Mouse (Mus musculus) hindbrain, embryonic 14.5 days (tissue): ENCODE measurements around the gene Snx20. TPM values are rescaled to one million over a fixed set of nuclear protein-coding genes. Genes with fewer than 3 reads are reported as not detected.

ENCODE experiments used
- ATAC-seq: fragments of 200-750 bp; cut with Nextera tagmentation; 2 replicates; pipeline ENCODE4 v1.8.0; 2017; ENCODE audit warnings: moderate number of reproducible peaks, mild to moderate bottlenecking, moderate TSS enrichment, moderate library complexity; ENCODE audit not compliant: low FRiP score
- DNase-seq: peaks from one replicate; pipeline ENCODE4 v3.0.0-alpha.2; 2015; ENCODE audit warnings: low spot score
- H3K27ac ChIP-seq: fragments of 300-500 bp; sonication (generic); 2 replicates; pipeline ENCODE4 v1.5.1; 2014; ENCODE audit warnings: mild to moderate bottlenecking, moderate library complexity
- H3K27me3 ChIP-seq: fragments of 300-500 bp; sonication (generic); 2 replicates; pipeline ENCODE4 v1.6.1; 2014; ENCODE audit warnings: mild to moderate bottlenecking, low read length, mixed read lengths; ENCODE audit not compliant: control insufficient read depth, insufficient read depth
- H3K36me3 ChIP-seq: fragments of 300-500 bp; sonication (generic); replicated peaks from 2 replicates; pipeline ENCODE4 v1.6.1; 2014; ENCODE audit not compliant: control insufficient read depth, insufficient read depth
- H3K4me1 ChIP-seq: fragments of 300-500 bp; sonication (generic); replicated peaks from 2 replicates; pipeline ENCODE4 v1.6.1; 2014; ENCODE audit warnings: antibody characterized with exemption, low read length, mixed read lengths; ENCODE audit not compliant: control insufficient read depth, insufficient read depth
- H3K4me2 ChIP-seq: fragments of 300-500 bp; sonication (generic); replicated peaks from 2 replicates; pipeline ENCODE4 v1.6.1; 2014; ENCODE audit warnings: mild to moderate bottlenecking, moderate library complexity
- H3K4me3 ChIP-seq: fragments of 300-500 bp; sonication (generic); replicated peaks from 2 replicates; pipeline ENCODE4 v1.5.1; 2014; ENCODE audit warnings: mild to moderate bottlenecking, low read length
- H3K9ac ChIP-seq: fragments of 300-500 bp; sonication (generic); 2 replicates; pipeline ENCODE4 v1.6.1; 2014
- H3K9me3 ChIP-seq: fragments of 300-500 bp; sonication (generic); 2 replicates; pipeline ENCODE4 v1.6.1; 2016; ENCODE audit warnings: low read length; ENCODE audit not compliant: control insufficient read depth
- WGBS: fragments of 180-500 bp; shearing (Covaris S2); extraction: QIAGEN DNeasy Blood & Tissue Kit; methylation state at CpG from one replicate; pipeline ENCODE4 v1.1.7; 2014; 5-methylcytosine and 5-hydroxymethylcytosine counted together
- polyA plus RNA-seq: library from polyadenylated mRNA; unstranded; fragments of >200 nt; fragmentation: Nextera tagmentation; extraction: Ambion mirVana; gene quantifications from 2 replicates; pipeline ENCODE4 v1.2.1, GENCODE M21; 2014

Gene Snx20
- 1.4 and 1.7 TPM in 2 replicates for polyA plus RNA-seq

DNA sequence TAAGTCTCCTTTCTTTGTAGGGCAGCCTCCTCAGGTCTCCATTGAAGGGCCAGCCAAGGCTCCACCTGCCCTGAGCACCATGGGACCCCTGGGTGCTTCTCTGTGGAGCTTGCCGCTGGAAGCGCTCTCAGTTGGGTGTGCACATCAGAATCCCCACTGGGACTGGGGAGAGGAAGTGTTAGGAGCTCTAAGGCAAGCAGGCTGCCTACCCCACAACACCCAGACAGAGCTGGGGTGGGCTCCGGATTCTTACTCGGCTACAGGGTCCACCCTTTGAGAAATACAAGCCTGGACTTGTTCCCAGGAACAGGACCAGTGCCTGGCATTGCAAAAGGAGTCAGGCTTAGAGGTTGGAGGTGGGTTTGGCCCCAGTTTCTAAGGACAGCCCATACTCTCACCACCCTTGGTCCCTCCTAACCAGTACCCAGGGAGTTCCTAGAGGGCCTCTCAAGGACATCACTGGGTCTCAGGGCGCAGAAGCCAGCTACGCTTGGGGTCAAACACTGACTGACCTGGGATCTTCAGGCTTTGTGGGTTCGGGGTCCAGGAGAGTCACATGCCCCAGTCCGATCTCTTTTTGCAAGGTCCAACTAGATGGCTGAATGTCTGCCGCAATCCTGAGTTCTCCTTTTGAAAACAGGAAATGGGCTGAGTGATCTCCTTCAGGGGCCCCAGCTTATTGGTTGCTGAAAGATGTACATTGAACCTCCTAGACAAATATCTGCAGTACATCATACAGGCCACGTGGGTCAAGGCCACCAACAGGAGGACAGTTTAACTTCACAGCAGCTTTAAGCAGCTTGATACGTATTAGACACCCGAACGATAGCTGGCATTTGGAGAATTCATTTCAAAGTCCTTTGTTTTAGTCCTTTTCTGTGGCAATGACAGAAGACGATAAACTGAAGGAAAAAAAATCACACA, at the start of gene Snx20:
Snx20 (minus strand) TSS at position 655 of the 924 bp plus-strand sequence.
- Histone ChIP-seq H3K4me2 (no peak within 1 kb of the TSS), H3K4me1 (no peaks in the 10 kb centered on the region), H3K27me3 (no peaks in the 10 kb centered on the region), H3K36me3 (no peaks in the 10 kb centered on the region), H3K9me3 (no peaks in the 10 kb centered on the region), H3K9ac (no peak within 1 kb of the TSS), H3K4me3 (no peak within 1 kb of the TSS), H3K27ac (no peak within 1 kb of the TSS)
- ATAC-seq = no peak
- 84% methylated on average over 14 of the region's 14 CpGs for WGBS
- no peak for DNase-seq

DNA sequence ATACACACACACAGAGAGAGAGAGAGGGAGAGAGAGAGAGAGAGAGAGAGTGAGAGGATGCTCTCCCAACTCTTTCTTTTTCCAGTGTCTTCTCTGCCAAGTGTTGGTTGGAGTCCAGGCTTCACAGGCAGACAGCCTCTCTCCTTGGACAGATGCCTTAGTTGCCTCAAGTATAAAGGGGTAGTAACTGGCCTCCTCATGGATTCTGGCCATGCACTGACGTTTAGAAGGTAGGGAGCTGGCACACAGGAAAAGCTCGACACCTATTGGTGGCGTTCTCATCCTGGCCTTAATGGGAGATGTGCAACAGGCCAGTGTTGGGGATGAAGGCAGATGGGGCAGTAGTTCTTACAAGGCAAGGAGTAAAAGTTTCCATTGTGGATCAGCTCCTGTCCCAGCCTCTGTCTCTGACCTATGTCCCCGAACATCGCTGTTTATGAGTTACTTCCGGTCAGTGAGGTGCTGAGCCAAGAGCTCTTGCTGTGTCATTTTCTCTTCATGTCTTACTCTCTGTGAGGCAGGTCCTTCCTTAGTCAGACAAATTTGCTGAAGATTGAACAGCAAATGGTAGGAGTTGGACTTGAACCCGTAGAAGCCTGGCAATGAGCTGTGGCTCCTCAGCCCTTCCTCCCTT, 47.8 kb upstream of the Snx20 start:
- DNase-seq = no peak
- Histone ChIP-seq H3K27me3 (no peaks in the 10 kb centered on the region), H3K9me3 (no peaks in the 10 kb centered on the region), H3K4me3 (no peak overlapping the region), H3K27ac (no peak overlapping the region), H3K4me2 (no peak overlapping the region), H3K9ac (no peak overlapping the region), H3K4me1 (no peaks in the 10 kb centered on the region), H3K36me3 (no peaks in the 10 kb centered on the region)
- no peak for ATAC-seq
- WGBS = 90% methylated on average over 7 of the region's 7 CpGs

DNA sequence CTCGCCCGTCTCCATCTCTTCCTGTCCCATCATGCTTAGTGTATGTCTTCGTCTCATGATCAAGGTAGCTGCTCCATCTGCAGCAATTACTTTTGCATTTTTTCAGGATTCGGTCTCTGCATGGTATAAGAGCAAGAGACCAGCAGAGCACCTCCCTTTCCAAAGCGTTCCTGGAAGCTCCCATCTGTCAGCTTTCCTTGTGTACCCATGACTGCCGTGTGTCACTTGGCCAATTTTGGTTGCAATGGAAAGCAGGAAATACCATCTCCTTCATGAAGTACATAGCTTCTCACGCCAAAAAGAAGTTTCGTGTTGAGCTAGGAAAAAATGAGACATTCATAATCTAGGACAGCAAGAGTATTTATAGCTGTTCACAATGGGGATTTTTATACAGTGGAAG, 45.1 kb upstream of the Snx20 start:
- ATAC-seq = no peak

DNA sequence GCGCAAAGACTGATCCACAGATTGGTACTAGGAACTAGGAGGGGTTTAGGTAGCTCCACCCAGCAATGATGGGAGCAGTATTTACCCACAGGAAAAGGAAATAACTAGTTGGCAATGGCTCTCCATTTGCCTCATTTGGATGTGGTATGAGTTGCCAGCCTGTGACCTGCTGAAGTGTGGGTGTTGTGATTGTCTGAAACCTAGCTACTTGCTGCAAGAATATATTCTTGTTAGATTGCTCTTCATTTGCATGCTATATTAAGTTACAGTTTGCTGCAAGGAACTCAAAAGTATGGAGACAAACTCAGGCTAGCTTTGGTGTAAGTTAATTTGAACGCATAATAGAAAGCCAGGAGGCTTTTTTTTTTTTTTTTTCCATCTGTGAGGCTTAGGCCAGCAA, 44.6 kb upstream of the Snx20 start:
- no peak for DNase-seq
- H3K27me3 ChIP-seq = no peaks in the 10 kb centered on the region
- peaks cover 3% of the 10 kb centered on the region; the same call in 1 of the 2 replicates for H3K4me1 ChIP-seq
- no peak overlapping the region for H3K27ac ChIP-seq
- H3K4me3 ChIP-seq = no peak overlapping the region
- H3K36me3 ChIP-seq = no peaks in the 10 kb centered on the region
- WGBS = 93% methylated on average over 2 of the region's 2 CpGs
- H3K4me2 ChIP-seq = no peak overlapping the region
- ATAC-seq = no peak
- H3K9me3 ChIP-seq = no peaks in the 10 kb centered on the region
- H3K9ac ChIP-seq = no peak overlapping the region

More for the DNA sequence above, 45.1 kb upstream of the Snx20 start:
- no peaks in the 10 kb centered on the region for H3K27me3 ChIP-seq
- H3K9me3 ChIP-seq = no peaks in the 10 kb centered on the region
- no peak overlapping the region for H3K4me2 ChIP-seq
- WGBS = 91% methylated on average over 8 of the region's 8 CpGs
- no peak for DNase-seq
- no peaks in the 10 kb centered on the region for H3K36me3 ChIP-seq
- H3K4me3 ChIP-seq = no peak overlapping the region
- H3K27ac ChIP-seq = no peak overlapping the region
- no peak overlapping the region for H3K9ac ChIP-seq
- peaks cover 3% of the 10 kb centered on the region; the same call in 1 of the 2 replicates for H3K4me1 ChIP-seq

DNA sequence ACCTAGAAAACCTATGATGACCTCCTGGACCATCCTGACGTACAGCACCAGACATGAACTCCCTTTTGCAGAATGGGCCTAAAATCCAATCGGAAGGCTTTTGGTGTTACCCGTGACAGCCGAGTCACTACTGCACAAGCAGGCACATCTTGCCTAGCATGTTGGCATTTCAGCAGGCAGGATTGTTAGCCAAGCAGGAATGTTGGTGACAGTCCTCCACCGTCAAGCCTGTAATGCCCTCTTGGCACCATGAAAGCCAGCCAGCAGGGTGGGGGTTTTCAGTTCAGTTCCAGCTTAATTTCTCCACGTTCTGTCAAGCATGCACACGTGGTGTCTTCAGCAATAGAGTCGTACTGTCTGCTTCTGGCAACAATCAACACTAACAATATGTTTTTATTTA, 41.1 kb upstream of the Snx20 start:
- WGBS = 77% methylated on average over 8 of the region's 8 CpGs
- no peak overlapping the region for H3K4me2 ChIP-seq
- H3K4me3 ChIP-seq = no peak overlapping the region
- no peaks in the 10 kb centered on the region for H3K27me3 ChIP-seq
- no peak for ATAC-seq
- no peaks in the 10 kb centered on the region for H3K36me3 ChIP-seq
- no peak overlapping the region for H3K9ac ChIP-seq
- H3K4me1 ChIP-seq = peaks cover 3% of the 10 kb centered on the region; the same call in 1 of the 2 replicates
- no peak for DNase-seq
- no peak overlapping the region for H3K27ac ChIP-seq
- H3K9me3 ChIP-seq = no peaks in the 10 kb centered on the region

DNA sequence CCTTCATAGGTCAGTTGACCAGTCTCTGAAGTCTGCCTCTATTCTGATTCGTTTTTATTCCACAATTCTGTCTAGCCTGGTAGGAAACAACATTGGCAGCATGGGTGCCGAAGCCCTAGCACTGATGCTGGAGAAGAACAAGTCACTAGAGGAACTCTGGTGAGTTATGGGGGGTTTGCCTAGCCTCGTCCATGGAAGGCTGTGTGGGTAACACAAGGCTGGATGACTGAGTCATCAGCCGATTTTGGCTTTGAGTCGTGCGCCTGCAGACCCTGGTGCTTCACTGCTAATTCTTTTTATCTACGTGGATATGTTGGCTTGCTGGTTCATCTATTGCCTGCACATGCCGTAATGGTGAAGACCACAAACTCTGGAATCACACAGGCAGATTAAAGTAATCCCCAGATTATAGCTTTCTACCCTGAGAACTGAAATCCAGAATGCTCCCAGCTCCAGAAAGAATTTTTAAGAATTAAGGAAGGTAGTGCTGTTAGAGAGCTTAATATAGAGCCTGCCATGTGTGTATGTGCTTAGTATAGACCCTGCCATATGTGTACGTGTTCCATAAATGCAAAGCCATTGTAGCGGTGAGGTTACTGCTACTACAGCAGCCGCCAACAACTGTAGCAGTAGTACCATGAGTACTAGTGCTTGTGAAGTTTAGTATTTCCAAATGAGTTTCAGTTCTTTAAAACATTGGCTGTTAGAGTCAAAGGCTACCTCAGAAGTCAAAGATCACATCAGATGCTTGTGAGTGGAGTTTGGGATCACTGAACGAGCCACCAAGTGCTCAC, 39.6 kb upstream of the Snx20 start:
- H3K4me1 ChIP-seq = peaks cover 3% of the 10 kb centered on the region; the same call in 1 of the 2 replicates
- no peak overlapping the region for H3K9ac ChIP-seq
- 92% methylated on average over 12 of the region's 12 CpGs for WGBS
- no peak for DNase-seq
- no peaks in the 10 kb centered on the region for H3K36me3 ChIP-seq
- no peak overlapping the region for H3K4me3 ChIP-seq
- H3K27me3 ChIP-seq = no peaks in the 10 kb centered on the region
- ATAC-seq = no peak
- no peak overlapping the region for H3K4me2 ChIP-seq
- no peak overlapping the region for H3K27ac ChIP-seq
- no peaks in the 10 kb centered on the region for H3K9me3 ChIP-seq

DNA sequence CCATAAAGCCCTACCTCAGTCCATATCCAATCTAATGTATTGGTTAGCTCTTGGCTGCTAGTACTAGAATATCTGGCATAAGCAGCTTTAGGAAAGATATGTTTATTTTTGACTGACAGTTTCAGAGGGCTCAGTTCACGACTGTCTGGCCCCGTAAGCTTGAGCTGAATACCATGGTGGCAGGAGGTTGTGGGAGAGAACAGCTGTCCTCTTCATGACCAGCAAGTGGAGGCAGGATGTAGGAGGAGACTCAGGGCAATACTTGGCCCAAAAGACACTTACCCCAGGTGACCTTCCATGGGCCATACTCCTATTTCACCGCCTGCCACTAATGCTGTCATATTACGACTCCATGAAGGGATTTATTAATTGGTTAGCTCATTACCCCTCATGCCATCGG, 37.9 kb upstream of the Snx20 start:
- H3K36me3 ChIP-seq = no peaks in the 10 kb centered on the region
- no peak for ATAC-seq

DNA sequence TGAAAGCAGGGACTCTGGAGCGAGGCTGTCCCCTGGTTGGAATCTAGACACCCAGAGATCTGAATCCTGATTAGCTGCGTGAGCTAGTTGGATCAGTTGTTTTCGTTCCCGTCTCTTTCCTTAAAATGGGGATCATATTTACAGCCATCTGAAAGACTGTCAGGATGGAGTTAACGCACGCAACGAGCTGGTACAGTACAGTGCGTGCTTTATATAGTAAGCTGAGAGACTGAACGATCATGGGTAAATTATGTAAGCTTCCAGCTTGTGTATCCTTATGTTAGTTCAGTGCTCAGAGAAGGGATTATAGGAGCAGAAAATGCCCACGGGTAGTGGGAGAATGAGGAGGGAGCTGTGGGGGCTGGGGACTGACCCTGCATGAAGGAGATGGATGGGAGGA, 35.6 kb upstream of the Snx20 start:
- H3K4me2 ChIP-seq = no peak overlapping the region
- H3K27me3 ChIP-seq = no peaks in the 10 kb centered on the region
- no peak for ATAC-seq
- peaks cover 17% of the 10 kb centered on the region; the same call in 1 of the 2 replicates for H3K4me1 ChIP-seq
- no peak overlapping the region for H3K4me3 ChIP-seq
- no peak overlapping the region for H3K9ac ChIP-seq
- no peaks in the 10 kb centered on the region for H3K9me3 ChIP-seq
- WGBS = 90% methylated on average over 10 of the region's 10 CpGs
- H3K36me3 ChIP-seq = no peaks in the 10 kb centered on the region
- H3K27ac ChIP-seq = no peak overlapping the region
- DNase-seq = no peak

More for the DNA sequence above, 37.9 kb upstream of the Snx20 start:
- WGBS = 88% methylated on average over 5 of the region's 5 CpGs
- H3K27me3 ChIP-seq = no peaks in the 10 kb centered on the region
- no peak overlapping the region for H3K4me3 ChIP-seq
- H3K4me1 ChIP-seq = peaks cover 11% of the 10 kb centered on the region; the same call in 1 of the 2 replicates
- no peak overlapping the region for H3K9ac ChIP-seq
- no peaks in the 10 kb centered on the region for H3K9me3 ChIP-seq
- H3K27ac ChIP-seq = no peak overlapping the region
- DNase-seq = no peak
- no peak overlapping the region for H3K4me2 ChIP-seq

DNA sequence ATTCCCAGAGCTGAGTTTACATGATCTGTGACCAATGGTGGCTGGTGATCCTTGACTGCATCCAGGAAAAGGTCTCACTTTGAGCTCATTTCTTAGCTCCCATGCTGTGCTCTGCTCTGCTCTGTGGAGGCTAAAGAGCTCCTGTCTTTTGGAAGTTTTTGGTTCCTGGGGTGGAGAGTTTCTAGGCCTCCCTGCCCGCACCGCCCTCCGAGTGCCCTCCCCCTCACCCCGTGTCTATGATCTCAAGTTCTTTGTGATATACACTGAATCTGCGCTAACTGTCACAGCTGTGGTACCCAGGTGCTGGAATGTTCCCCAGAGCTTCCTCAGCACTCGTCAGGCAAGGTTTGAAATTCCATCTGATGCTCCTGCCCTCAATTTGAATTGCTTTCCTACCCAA, 34.9 kb upstream of the Snx20 start:
- DNase-seq (no peak), ATAC-seq (no peak)
- Histone ChIP-seq H3K36me3 (no peaks in the 10 kb centered on the region), H3K4me2 (no peak overlapping the region), H3K27me3 (no peaks in the 10 kb centered on the region), H3K4me1 (peaks cover 17% of the 10 kb centered on the region; the same call in 1 of the 2 replicates), H3K9ac (no peak overlapping the region), H3K9me3 (no peaks in the 10 kb centered on the region), H3K27ac (no peak overlapping the region), H3K4me3 (no peak overlapping the region)
- WGBS = 71% methylated on average over 6 of the region's 6 CpGs
